Mouse (Mus musculus) liver, embryonic 16.5 days (tissue): ENCODE measurements around the gene Insl3. TPM values are rescaled to one million over a fixed set of nuclear protein-coding genes. Genes with fewer than 3 reads are reported as not detected.

Experiments used
- ATAC-seq: fragments of 200-750 bp; cut with Nextera tagmentation; 2 replicates; pipeline ENCODE4 v1.8.0; 2017; ENCODE audit warnings: low read depth, mild to moderate bottlenecking, moderate number of reproducible peaks, moderate library complexity
- H3K27ac ChIP-seq: fragments of 300-500 bp; sonication (generic); 2 replicates; pipeline ENCODE4 v1.5.1; 2014; ENCODE audit warnings: mild to moderate bottlenecking, low read length
- H3K27me3 ChIP-seq: fragments of 300-500 bp; sonication (generic); 2 replicates; pipeline ENCODE4 v1.6.1; 2014; ENCODE audit warnings: low read depth, low read length, mixed read lengths; ENCODE audit not compliant: control insufficient read depth, insufficient read depth
- H3K36me3 ChIP-seq: fragments of 300-500 bp; sonication (generic); 2 replicates; pipeline ENCODE4 v1.6.1; 2014; ENCODE audit warnings: mild to moderate bottlenecking; ENCODE audit not compliant: control insufficient read depth, insufficient read depth
- H3K4me1 ChIP-seq: fragments of 300-500 bp; sonication (generic); 2 replicates; pipeline ENCODE4 v1.6.1; 2014; ENCODE audit warnings: low read depth, low read length, mixed read lengths; ENCODE audit not compliant: control insufficient read depth
- H3K4me2 ChIP-seq: fragments of 300-500 bp; sonication (generic); 2 replicates; pipeline ENCODE4 v1.6.1; 2014; ENCODE audit warnings: low read depth, low read length, mixed read lengths
- H3K4me3 ChIP-seq: fragments of 300-500 bp; sonication (generic); 2 replicates; pipeline ENCODE4 v1.5.1; 2014; ENCODE audit warnings: low read depth, mild to moderate bottlenecking, low read length
- H3K9ac ChIP-seq: fragments of 300-500 bp; sonication (generic); 2 replicates; pipeline ENCODE4 v1.6.1; 2014; ENCODE audit warnings: low read depth, low read length
- H3K9me3 ChIP-seq: fragments of 300-500 bp; sonication (generic); replicated peaks from 2 replicates; pipeline ENCODE4 v1.6.1; 2016; ENCODE audit warnings: low read length; ENCODE audit not compliant: control insufficient read depth
- WGBS: fragments of 180-500 bp; shearing (Covaris S2); extraction: QIAGEN DNeasy Blood & Tissue Kit; methylation state at CpG from one replicate; pipeline ENCODE4 v1.1.7; 2014; ENCODE audit not compliant: insufficient replicate concordance; 5-methylcytosine and 5-hydroxymethylcytosine counted together
- polyA plus RNA-seq: library from polyadenylated mRNA; unstranded; fragments of >200 nt; fragmentation: Nextera tagmentation; extraction: Ambion mirVana; gene quantifications from 2 replicates; pipeline ENCODE4 v1.2.1, GENCODE M21; 2015

Insl3 gene
- polyA plus RNA-seq, 1 experiment from 2014 or later = 2.2 TPM

GRCm38 (mm10) chr8:71665331-71666130, 23.5 kb upstream of the Insl3 start:
- Histone ChIP-seq H3K27ac (no peak overlapping the region), H3K36me3 (no peaks in the 10 kb centered on the region), H3K4me2 (peak overlapping the region; percentile 52), H3K4me1 (peaks cover 15% of the 10 kb centered on the region), H3K9ac (no peak overlapping the region; the same call in 1 of the 2 replicates), H3K9me3 (no peaks in the 10 kb centered on the region), H3K27me3 (peaks cover 32% of the 10 kb centered on the region), H3K4me3 (peak overlapping the region; percentile 31)
- ATAC-seq = peak; percentile 72
- WGBS = 2% methylated on average over 22 of the region's 22 CpGs

GRCm38 (mm10) chr8:71666855-71667254, 22.2 kb upstream of the Insl3 start:
- Histone ChIP-seq H3K4me3 (no peak overlapping the region), H3K36me3 (no peaks in the 10 kb centered on the region), H3K27ac (no peak overlapping the region), H3K4me1 (peaks cover 28% of the 10 kb centered on the region), H3K9me3 (no peaks in the 10 kb centered on the region), H3K27me3 (peaks cover 36% of the 10 kb centered on the region), H3K9ac (no peak overlapping the region), H3K4me2 (no peak overlapping the region)
- WGBS = 38% methylated on average over 1 of the region's 1 CpGs
- no peak for ATAC-seq

- Histone ChIP-seq H3K9ac (no peak overlapping the region), H3K27me3 (peaks cover 36% of the 10 kb centered on the region), H3K4me3 (no peak overlapping the region), H3K4me2 (no peak overlapping the region), H3K27ac (no peak overlapping the region), H3K4me1 (peaks cover 30% of the 10 kb centered on the region), H3K9me3 (no peaks in the 10 kb centered on the region), H3K36me3 (no peaks in the 10 kb centered on the region)
- WGBS = 58% methylated on average over 5 of the region's 5 CpGs
- no peak for ATAC-seq
Observed at GRCm38 (mm10) chr8:71667256-71667655, 21.8 kb upstream of the Insl3 start.

- Histone ChIP-seq H3K4me3 (no peak overlapping the region), H3K9ac (no peak overlapping the region), H3K4me2 (peak overlapping the region; percentile 44), H3K27me3 (peaks cover 36% of the 10 kb centered on the region), H3K27ac (no peak overlapping the region), H3K4me1 (peaks cover 30% of the 10 kb centered on the region), H3K9me3 (no peaks in the 10 kb centered on the region), H3K36me3 (no peaks in the 10 kb centered on the region)
- ATAC-seq = no peak; the same call in 1 of the 2 replicates
- WGBS = 1% methylated on average over 21 of the region's 21 CpGs
Observed at GRCm38 (mm10) chr8:71668220-71668975, 20.6 kb upstream of the Insl3 start.

- Histone ChIP-seq H3K4me3 (peak overlapping the region; percentile 61; the same call in 1 of the 2 replicates), H3K9ac (no peak overlapping the region), H3K9me3 (no peaks in the 10 kb centered on the region), H3K4me1 (peaks cover 28% of the 10 kb centered on the region), H3K4me2 (peak overlapping the region; percentile 85), H3K27me3 (peaks cover 36% of the 10 kb centered on the region), H3K27ac (no peak overlapping the region), H3K36me3 (no peaks in the 10 kb centered on the region)
- WGBS = 31% methylated on average over 7 of the region's 12 CpGs
- no peak for ATAC-seq
Observed at GRCm38 (mm10) chr8:71670198-71670597, 18.8 kb upstream of the Insl3 start.

- no peak overlapping the region for H3K27ac ChIP-seq
- no peak overlapping the region for H3K9ac ChIP-seq
- no peaks in the 10 kb centered on the region for H3K36me3 ChIP-seq
- WGBS = 1% methylated on average over 60 of the region's 64 CpGs
- H3K27me3 ChIP-seq = peaks cover 36% of the 10 kb centered on the region
- peak overlapping the region; percentile 61 for H3K4me3 ChIP-seq
- H3K9me3 ChIP-seq = no peaks in the 10 kb centered on the region
- H3K4me1 ChIP-seq = peaks cover 26% of the 10 kb centered on the region
- ATAC-seq = 0 out of 2 replicates have a peak, but pooled peaks have one; percentile 6
- peak overlapping the region; percentile 85 for H3K4me2 ChIP-seq
Observed at GRCm38 (mm10) chr8:71670621-71671548, 18.1 kb upstream of the Insl3 start.

GRCm38 (mm10) chr8:71671549-71671965, 17.5 kb upstream of the Insl3 start, which contains the start of gene Unc13a:
Gene Unc13a (minus strand): TSS chr8:71671757.
- H3K4me1 ChIP-seq = peaks cover 26% of the 10 kb centered on the region

GRCm38 (mm10) chr8:71672168-71672735, 16.8 kb upstream of the Insl3 start:
- Histone ChIP-seq H3K27ac (no peak overlapping the region), H3K27me3 (peaks cover 36% of the 10 kb centered on the region), H3K36me3 (no peaks in the 10 kb centered on the region), H3K9ac (no peak overlapping the region), H3K9me3 (no peaks in the 10 kb centered on the region), H3K4me3 (peak overlapping the region; percentile 61; the same call in 1 of the 2 replicates), H3K4me1 (peaks cover 28% of the 10 kb centered on the region), H3K4me2 (peak overlapping the region; percentile 85; the same call in 1 of the 2 replicates)
- 61% methylated on average over 6 of the region's 6 CpGs for WGBS
- no peak for ATAC-seq

More at GRCm38 (mm10) chr8:71671549-71671965, 17.5 kb upstream of the Insl3 start, which contains the start of gene Unc13a:
- Histone ChIP-seq H3K9ac (peak within 1 kb of the TSS; percentile 52), H3K27me3 (peaks cover 36% of the 10 kb centered on the region), H3K36me3 (no peaks in the 10 kb centered on the region), H3K27ac (no peak within 1 kb of the TSS), H3K9me3 (no peaks in the 10 kb centered on the region), H3K4me3 (peak within 1 kb of the TSS; percentile 61), H3K4me2 (peak within 1 kb of the TSS; percentile 85)
- ATAC-seq = peak; percentile 66
- under 1% methylated on average over 42 of the region's 42 CpGs for WGBS
